Mouse (Mus musculus) v-Abl transformed pro-B cells (cell line): ENCODE data around the gene Rasgef1c.

Source experiments
- in situ Hi-C, 2 experiments: fragments of 400-800 bp; cut with MboI; formaldehyde crosslinking; loops; one replicate each; pipeline ENCODE4 v1.15.1; 2025; ENCODE audit not compliant: unreplicated experiment in 2 of 2

Gene Rasgef1c

GRCm38 (mm10) chr11:49961098-49961740 lies 59.6 kb downstream of the Rasgef1c start:
- in situ Hi-C loops = loop anchor here in 1 of 2 experiments (25.0 kb wide), 1 partner anchor 224 kb away; no protein-coding TSS in a partner anchor

- in situ Hi-C loops = loop anchor here in 1 of 2 experiments (25.0 kb wide), 1 partner anchor 228 kb away; no protein-coding TSS in a partner anchor
These were observed 63.7 kb downstream of the Rasgef1c start for GRCm38 (mm10) chr11:49965320-49965719.

- in situ Hi-C loops = loop anchor here (5.0 to 25.0 kb wide), 2 partner anchors 232 to 252 kb away; no protein-coding TSS in a partner anchor
These were observed 68.1 kb downstream of the Rasgef1c start for GRCm38 (mm10) chr11:49969692-49970091.

GRCm38 (mm10) chr11:49973657-49974340 lies 72.2 kb downstream of the Rasgef1c start:
- in situ Hi-C loops = loop anchor here (5.0 to 25.0 kb wide), 2 partner anchors 236 to 256 kb away; no protein-coding TSS in a partner anchor

- in situ Hi-C loops = loop anchor here (5.0 to 25.0 kb wide), 4 partner anchors 237 to 1288 kb away; partner anchors contain the start of genes BC049762 (in 1 of the 2) and Clk4 (in 1 of the 2)
These were observed 73.0 kb downstream of the Rasgef1c start for GRCm38 (mm10) chr11:49974675-49975074.

GRCm38 (mm10) chr11:49977963-49978568 lies 76.4 kb downstream of the Rasgef1c start:
- in situ Hi-C loops = loop anchor here in 1 of 2 experiments (25.0 kb wide), 2 partner anchors 784 to 1284 kb away; partner anchors contain the start of genes BC049762 and Clk4

- in situ Hi-C loops = loop anchor here in 1 of 2 experiments (25.0 kb wide), 2 partner anchors 783 to 1283 kb away; partner anchors contain the start of genes BC049762 and Clk4
These were observed 77.3 kb downstream of the Rasgef1c start for GRCm38 (mm10) chr11:49978935-49979334.

- in situ Hi-C loops = loop anchor here (5.0 to 25.0 kb wide), 8 partner anchors 134 to 1282 kb away; partner anchors contain the start of genes BC049762 (in 1 of the 2), Clk4 (in 1 of the 2) and Rufy1 (in 1 of the 2)
These were observed 79.1 kb downstream of the Rasgef1c start for GRCm38 (mm10) chr11:49980681-49981235.

GRCm38 (mm10) chr11:49981321-49981963 lies 79.8 kb downstream of the Rasgef1c start:
- in situ Hi-C loops = loop anchor here (5.0 to 25.0 kb wide), 8 partner anchors 133 to 1281 kb away; partner anchors contain the start of genes BC049762 (in 1 of the 2), Clk4 (in 1 of the 2) and Rufy1 (in 1 of the 2)

- in situ Hi-C loops = loop anchor here (5.0 to 25.0 kb wide), 8 partner anchors 133 to 1280 kb away; partner anchors contain the start of genes BC049762 (in 1 of the 2), Clk4 (in 1 of the 2) and Rufy1 (in 1 of the 2)
These were observed 80.5 kb downstream of the Rasgef1c start for GRCm38 (mm10) chr11:49982094-49982493.

GRCm38 (mm10) chr11:49982881-49983280 lies 81.2 kb downstream of the Rasgef1c start:
- in situ Hi-C loops = loop anchor here (5.0 to 25.0 kb wide), 8 partner anchors 132 to 1279 kb away; partner anchors contain the start of genes BC049762 (in 1 of the 2), Clk4 (in 1 of the 2) and Rufy1 (in 1 of the 2)

- in situ Hi-C loops = loop anchor here (5.0 to 25.0 kb wide), 8 partner anchors 131 to 1278 kb away; partner anchors contain the start of genes BC049762 (in 1 of the 2), Clk4 (in 1 of the 2) and Rufy1 (in 1 of the 2)
These were observed 82.4 kb downstream of the Rasgef1c start for GRCm38 (mm10) chr11:49983875-49984552.

GRCm38 (mm10) chr11:49985009-49985408 lies 83.4 kb downstream of the Rasgef1c start:
- in situ Hi-C loops = loop anchor here (5.0 to 25.0 kb wide), 7 partner anchors 130 to 1277 kb away; partner anchors contain the start of genes BC049762 (in 1 of the 2), Clk4 (in 1 of the 2) and Rufy1 (in 1 of the 2)

- in situ Hi-C loops = loop anchor here (5.0 to 25.0 kb wide), 7 partner anchors 128 to 1276 kb away; partner anchors contain the start of genes BC049762 (in 1 of the 2), Clk4 (in 1 of the 2) and Rufy1 (in 1 of the 2)
These were observed 84.8 kb downstream of the Rasgef1c start for GRCm38 (mm10) chr11:49986277-49987036.

- in situ Hi-C loops = loop anchor here in 1 of 2 experiments (25.0 kb wide), 2 partner anchors 768 to 1268 kb away; partner anchors contain the start of genes BC049762 and Clk4
These were observed 92.9 kb downstream of the Rasgef1c start for GRCm38 (mm10) chr11:49994536-49994935.

- in situ Hi-C loops = loop anchor here in 1 of 2 experiments (25.0 kb wide), 2 partner anchors 766 to 1266 kb away; partner anchors contain the start of genes BC049762 and Clk4
These were observed 94.8 kb downstream of the Rasgef1c start for GRCm38 (mm10) chr11:49996398-49996797.

GRCm38 (mm10) chr11:49997321-49997720 lies 95.7 kb downstream of the Rasgef1c start:
- in situ Hi-C loops = loop anchor here in 1 of 2 experiments (25.0 kb wide), 2 partner anchors 765 to 1265 kb away; partner anchors contain the start of genes BC049762 and Clk4
